23 mouse cellular contexts compared by ENCODE assay signal in the genomic region with DNA sequence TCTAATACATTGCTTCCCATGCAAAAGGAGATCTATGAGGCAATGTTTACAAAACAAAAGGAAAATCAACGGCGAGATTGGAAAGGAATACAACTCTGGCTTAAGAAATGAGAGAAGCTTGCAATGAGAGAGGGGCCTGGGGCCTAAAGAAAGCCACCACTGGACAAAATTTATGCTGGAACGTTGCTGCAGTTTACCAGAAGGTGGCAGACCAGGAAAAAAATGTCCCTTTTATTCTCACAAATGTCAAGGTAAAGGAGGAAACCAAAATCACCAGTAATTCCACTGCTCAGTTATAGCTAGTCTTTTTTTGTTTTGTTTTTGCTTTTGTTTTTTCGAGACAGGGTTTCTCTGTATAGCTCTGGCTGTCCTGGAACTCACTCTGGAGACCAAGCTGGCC. TPM values are rescaled to one million over a fixed set of nuclear protein-coding genes. Genes with fewer than 3 reads are reported as not detected.
DNase-seq lines count a peak whose midpoint lies in the region; ATAC-seq and TF ChIP-seq lines count a peak whose summit lies in the region.
"Had no signal": no experiment of that assay in that cellular context is flagged by ENCODE, and none has a peak within 500 bp of the region (broad histone marks: within the 10 kb centered on the region; RNA-seq: fewer than 3 reads in every experiment).

No protein-coding gene starts in this region.

- peak; percentile 19; the same call in 1 of the 2 replicates for TF ChIP-seq CTCF in heart, postnatal 0 days (IDR thresholded peaks at IDR 0.05; ENCODE audit: low read depth)
- peak; percentile 15; the same call in 1 of the 2 replicates for TF ChIP-seq CTCF in lung, embryonic 14.5 days (IDR thresholded peaks at IDR 0.05; ENCODE audit: low read depth)
- no peak; the same call in 1 of the 2 replicates for TF ChIP-seq CTCF in lung, postnatal 0 days (IDR thresholded peaks at IDR 0.05)
- TF ChIP-seq CTCF in MEL (IDR thresholded peaks at IDR 0.05 in 2 of 3, conservative IDR thresholded peaks at IDR 0.05 in 1 of 3; ENCODE audit: control insufficient read depth in 1 of 3, insufficient read depth in 1 of 3, low read depth in 2 of 3, low read length in 3 of 3, poor library complexity in 1 of 3, severe bottlenecking in 1 of 3), result peak in 1 of 3 experiments; percentile 23; a peak in 2 of 6 replicates
- no peak for TF ChIP-seq CTCF in intestine, postnatal 0 days (IDR thresholded peaks at IDR 0.05; ENCODE audit: low read depth)
- TF ChIP-seq CTCF in thymus, adult 2 months (IDR thresholded peaks at IDR 0.05; ENCODE audit: borderline replicate concordance, control insufficient read depth, extremely low read depth, insufficient read depth, low read length, poor library complexity), result no peak

- H3K27me3 ChIP-seq in heart, postnatal 0 days (ENCODE audit: control insufficient read depth, insufficient read depth, low read length), result no peaks in the 10 kb centered on the region
- no peaks in the 10 kb centered on the region for H3K27me3 ChIP-seq in lung, embryonic 14.5 days (ENCODE audit: insufficient read depth, low read length)
- H3K27me3 ChIP-seq in lung, postnatal 0 days (replicated peaks; ENCODE audit: insufficient read depth, low read length), result no peaks in the 10 kb centered on the region
- no peaks in the 10 kb centered on the region for H3K27me3 ChIP-seq in MEL (ENCODE audit: control insufficient read depth in 1 of 2, insufficient read depth in 2 of 2, low read length in 2 of 2)
- H3K27me3 ChIP-seq in splenic B cell, adult 2 months (ENCODE audit: control insufficient read depth, insufficient read depth, low read length, poor library complexity, severe bottlenecking), result no peaks in the 10 kb centered on the region
- H3K27me3 ChIP-seq in intestine, postnatal 0 days (replicated peaks; ENCODE audit: control insufficient read depth, insufficient read depth, low read length), result no peaks in the 10 kb centered on the region
- H3K27me3 ChIP-seq in thymus, adult 2 months (ENCODE audit: control insufficient read depth, insufficient read depth, low read length), result no peaks in the 10 kb centered on the region
- H3K27me3 ChIP-seq: embryonic facial prominence, embryonic 12.5 days; limb, embryonic 12.5 days; liver, embryonic 12.5 days; midbrain, embryonic 12.5 days; neural tube, embryonic 12.5 days had no signal

- no peak for ATAC-seq in heart, postnatal 0 days (ENCODE audit: insufficient read depth, low read depth)
- ATAC-seq in lung, embryonic 14.5 days (ENCODE audit: insufficient read depth), result no peak
- ATAC-seq in lung, postnatal 0 days, result no peak
- ATAC-seq in intestine, postnatal 0 days, result no peak
- ATAC-seq: liver, embryonic 12.5 days had no signal

- peak; percentile 2; the same call in 1 of the 2 replicates for TF ChIP-seq RAD21 in MEL (IDR thresholded peaks at IDR 0.05; ENCODE audit: low read depth, low read length)

- no peak overlapping the region for H3K4me2 ChIP-seq in heart, postnatal 0 days (ENCODE audit: low read depth, low read length)
- no peak overlapping the region for H3K4me2 ChIP-seq in lung, embryonic 14.5 days
- no peak overlapping the region for H3K4me2 ChIP-seq in lung, postnatal 0 days (replicated peaks; ENCODE audit: low read depth, low read length)
- no peak overlapping the region for H3K4me2 ChIP-seq in intestine, postnatal 0 days (replicated peaks; ENCODE audit: low read depth)
- H3K4me2 ChIP-seq: embryonic facial prominence, embryonic 12.5 days; limb, embryonic 12.5 days; liver, embryonic 12.5 days; midbrain, embryonic 12.5 days; neural tube, embryonic 12.5 days had no signal

- peaks cover 9% of the 10 kb centered on the region; the same call in 1 of the 2 replicates for H3K4me1 ChIP-seq in heart, postnatal 0 days (ENCODE audit: control insufficient read depth, insufficient read depth)
- H3K4me1 ChIP-seq in lung, embryonic 14.5 days (ENCODE audit: insufficient read depth), result no peaks in the 10 kb centered on the region
- H3K4me1 ChIP-seq in lung, postnatal 0 days (ENCODE audit: insufficient read depth, low read depth, low read length), result no peaks in the 10 kb centered on the region
- H3K4me1 ChIP-seq in MEL (ENCODE audit: control insufficient read depth in 1 of 2, insufficient read depth in 2 of 2, low read length in 2 of 2), result no peaks in the 10 kb centered on the region
- no peaks in the 10 kb centered on the region for H3K4me1 ChIP-seq in intestine, postnatal 0 days (replicated peaks; ENCODE audit: control insufficient read depth, insufficient read depth, low read length)
- H3K4me1 ChIP-seq in thymus, adult 2 months (replicated peaks; ENCODE audit: control insufficient read depth, insufficient read depth, low read length), result no peaks in the 10 kb centered on the region
- H3K4me1 ChIP-seq: embryonic facial prominence, embryonic 12.5 days; limb, embryonic 12.5 days; midbrain, embryonic 12.5 days; neural tube, embryonic 12.5 days had no signal

- no peak for DNase-seq in heart, postnatal 0 days (ENCODE audit: low spot score)
- DNase-seq in heart, postnatal 36 days, result no peak
- DNase-seq in lung, embryonic 14.5 days, result peak; percentile 31
- no peak for DNase-seq in lung, postnatal 0 days (ENCODE audit: low spot score)
- DNase-seq in MEL (ENCODE audit: low read depth, low spot score), result no peak
- peak; percentile 43 for DNase-seq in splenic B cell, adult 2 months (ENCODE audit: low read depth, low spot score)
- DNase-seq in thymus, adult 2 months, result no peak
- DNase-seq: B cell, adult 2 months; cerebellum, adult 11 months; cerebellum, postnatal 10 days; kidney, adult 18-20 months; lung, adult 2 months; lung, postnatal 36 days; right cerebral cortex, postnatal 14 days; spleen, adult 18-20 months; thymus, postnatal 25 days had no signal

- 68% methylated on average over 4 of the region's 4 CpGs for WGBS in heart, postnatal 0 days
- WGBS in lung, embryonic 14.5 days, result 69% methylated on average over 4 of the region's 4 CpGs
- WGBS in lung, postnatal 0 days, result 66% methylated on average over 4 of the region's 4 CpGs
- WGBS in intestine, postnatal 0 days, result 73% methylated on average over 4 of the region's 4 CpGs
- WGBS in thymus, adult 2 months, result 69% methylated on average over 4 of the region's 4 CpGs

- no peak overlapping the region for H3K4me3 ChIP-seq in heart, postnatal 0 days (ENCODE audit: low read depth, low read length)
- H3K4me3 ChIP-seq in lung, embryonic 14.5 days (ENCODE audit: low read depth, low read length), result no peak overlapping the region
- H3K4me3 ChIP-seq in lung, postnatal 0 days (ENCODE audit: low read depth, low read length), result no peak overlapping the region
- H3K4me3 ChIP-seq in MEL (ENCODE audit: control insufficient read depth in 1 of 2, insufficient read depth in 1 of 2, low read depth in 2 of 2, low read length in 2 of 2), result no peak overlapping the region
- no peak overlapping the region for H3K4me3 ChIP-seq in intestine, postnatal 0 days (ENCODE audit: low read depth, low read length)
- H3K4me3 ChIP-seq in thymus, adult 2 months (ENCODE audit: control insufficient read depth, insufficient read depth, low read length), result no peak overlapping the region
- H3K4me3 ChIP-seq: embryonic facial prominence, embryonic 12.5 days; heart, embryonic 10.5 days; limb, embryonic 12.5 days; liver, embryonic 12.5 days; midbrain, embryonic 12.5 days; neural tube, embryonic 12.5 days had no signal

- intact Hi-C loops in heart, postnatal 36 days (cut with DNase I), result loop anchor here (5.0 kb wide), 1 partner anchor 78 kb away; no protein-coding TSS in a partner anchor

- peaks cover 28% of the 10 kb centered on the region for H3K36me3 ChIP-seq in heart, postnatal 0 days (replicated peaks; ENCODE audit: control insufficient read depth, insufficient read depth, low read length)
- H3K36me3 ChIP-seq in lung, embryonic 14.5 days (ENCODE audit: insufficient read depth), result peaks cover 32% of the 10 kb centered on the region
- peaks cover 18% of the 10 kb centered on the region for H3K36me3 ChIP-seq in lung, postnatal 0 days (ENCODE audit: insufficient read depth, low read length)
- no peaks in the 10 kb centered on the region; a peak in 1 of 4 replicates for H3K36me3 ChIP-seq in MEL (ENCODE audit: control insufficient read depth in 1 of 2, insufficient read depth in 2 of 2, low read length in 2 of 2)
- peaks cover 6% of the 10 kb centered on the region for H3K36me3 ChIP-seq in splenic B cell, adult 2 months (ENCODE audit: control insufficient read depth, insufficient read depth, low read length, poor library complexity, severe bottlenecking)
- peaks cover 21% of the 10 kb centered on the region for H3K36me3 ChIP-seq in intestine, postnatal 0 days (ENCODE audit: control insufficient read depth, insufficient read depth)
- H3K36me3 ChIP-seq in thymus, adult 2 months (ENCODE audit: control insufficient read depth, insufficient read depth, low read length), result peaks cover 14% of the 10 kb centered on the region

- TF ChIP-seq POLR2A in MEL (IDR thresholded peaks at IDR 0.05; ENCODE audit: control insufficient read depth in 1 of 2, insufficient read depth in 1 of 2, low read depth in 1 of 2, low read length in 2 of 2, poor library complexity in 1 of 2), result no peak
- no peak for TF ChIP-seq POLR2A in thymus, adult 2 months (IDR thresholded peaks at IDR 0.05; ENCODE audit: control insufficient read depth, extremely low read depth, insufficient read depth, low read length, poor library complexity)

- no peaks in the 10 kb centered on the region for H3K9me3 ChIP-seq in heart, postnatal 0 days (replicated peaks; ENCODE audit: control insufficient read depth, low read length)
- no peaks in the 10 kb centered on the region for H3K9me3 ChIP-seq in lung, embryonic 14.5 days (ENCODE audit: low read depth, low read length)
- no peaks in the 10 kb centered on the region for H3K9me3 ChIP-seq in lung, postnatal 0 days (ENCODE audit: low read length)
- no peaks in the 10 kb centered on the region for H3K9me3 ChIP-seq in MEL (replicated peaks; ENCODE audit: insufficient read depth, low read length)
- no peaks in the 10 kb centered on the region for H3K9me3 ChIP-seq in intestine, postnatal 0 days (ENCODE audit: control insufficient read depth)
- H3K9me3 ChIP-seq: embryonic facial prominence, embryonic 12.5 days; heart, embryonic 10.5 days; limb, embryonic 12.5 days; liver, embryonic 12.5 days; midbrain, embryonic 12.5 days; neural tube, embryonic 12.5 days had no signal

- no peak for TF ChIP-seq EP300 in heart, postnatal 0 days (IDR thresholded peaks at IDR 0.05; ENCODE audit: low read depth)
- TF ChIP-seq EP300 in lung, postnatal 0 days (IDR thresholded peaks at IDR 0.05), result no peak
- TF ChIP-seq EP300 in MEL (IDR thresholded peaks at IDR 0.05; ENCODE audit: low read depth in 1 of 2, low read length in 2 of 2), result no peak

- no peak overlapping the region for H3K9ac ChIP-seq in heart, postnatal 0 days (replicated peaks; ENCODE audit: low read depth, low read length)
- H3K9ac ChIP-seq in lung, embryonic 14.5 days, result no peak overlapping the region
- H3K9ac ChIP-seq in lung, postnatal 0 days (replicated peaks; ENCODE audit: low read depth), result no peak overlapping the region
- H3K9ac ChIP-seq in MEL (ENCODE audit: control insufficient read depth, low read depth, low read length, poor library complexity, severe bottlenecking), result no peak overlapping the region
- H3K9ac ChIP-seq in intestine, postnatal 0 days (ENCODE audit: low read depth, low read length), result no peak overlapping the region
- H3K9ac ChIP-seq: embryonic facial prominence, embryonic 12.5 days; limb, embryonic 12.5 days; liver, embryonic 12.5 days; midbrain, embryonic 12.5 days; neural tube, embryonic 12.5 days had no signal

- H3K79me2 ChIP-seq in MEL (ENCODE audit: control insufficient read depth, insufficient read depth, low read length, poor library complexity), result no peaks in the 10 kb centered on the region

- H3K27ac ChIP-seq in heart, postnatal 0 days (ENCODE audit: low read depth), result no peak overlapping the region
- H3K27ac ChIP-seq in lung, embryonic 14.5 days (ENCODE audit: low read depth), result no peak overlapping the region
- H3K27ac ChIP-seq in lung, postnatal 0 days (ENCODE audit: low read length), result no peak overlapping the region
- no peak overlapping the region for H3K27ac ChIP-seq in MEL (ENCODE audit: control insufficient read depth, low read depth, low read length)
- H3K27ac ChIP-seq in intestine, postnatal 0 days (ENCODE audit: low read depth, low read length), result no peak overlapping the region
- H3K27ac ChIP-seq in thymus, adult 2 months (ENCODE audit: control insufficient read depth, insufficient read depth, low read length), result no peak overlapping the region
- H3K27ac ChIP-seq: embryonic facial prominence, embryonic 12.5 days; heart, embryonic 10.5 days; limb, embryonic 12.5 days; liver, embryonic 12.5 days; midbrain, embryonic 12.5 days; neural tube, embryonic 12.5 days had no signal

RNA-seq across cellular contexts. Expression of a gene that starts 17.0 kb away (rescaled TPM):
- 19.8 and 43.1 TPM in 2 replicates for total RNA-seq in heart, postnatal 0 days (2014; rRNA removed; ENCODE audit: low replicate concordance)
- polyA plus RNA-seq in heart, postnatal 0 days (2015; fragmentation: Nextera tagmentation; extraction: Ambion mirVana), result 18.8 and 23.0 TPM in 2 replicates
- total RNA-seq in heart, postnatal 36 days (2021), result 10 to 100 TPM; 19.5 to 19.7 TPM
- 22.5 and 23.3 TPM in 2 replicates for polyA plus RNA-seq in lung, embryonic 14.5 days (2014; fragmentation: Nextera tagmentation; extraction: Ambion mirVana)
- polyA plus RNA-seq in lung, postnatal 0 days (2015; fragmentation: Nextera tagmentation; extraction: Ambion mirVana), result 25.4 and 30.3 TPM in 2 replicates
- total RNA-seq in MEL (2012; rRNA removed), result 11.6 and 12.9 TPM in 2 replicates
- polyA plus RNA-seq in MEL (2012; ENCODE audit: insufficient read depth in 1 of 2, insufficient read length in 2 of 2, low read depth in 1 of 2, low replicate concordance in 2 of 2, missing spikeins in 1 of 2), result 10 to 100 TPM in 1 of 2 experiments, not detected in 1; 23.5 TPM
- polyA plus RNA-seq in intestine, postnatal 0 days (2015; fragmentation: Nextera tagmentation; extraction: Ambion mirVana), result 22.4 and 25.3 TPM in 2 replicates
- polyA plus RNA-seq in thymus, adult 2 months (2012; rRNA removed), result 93.3 and 103 TPM in 2 replicates

RNA-seq across cellular contexts. Expression of a gene that starts 17.3 kb away (rescaled TPM):
- 81.0 and 94.7 TPM in 2 replicates for total RNA-seq in heart, postnatal 0 days (2014; rRNA removed; ENCODE audit: low replicate concordance)
- polyA plus RNA-seq in heart, postnatal 0 days (2015; fragmentation: Nextera tagmentation; extraction: Ambion mirVana), result 77.3 and 81.2 TPM in 2 replicates
- total RNA-seq in heart, postnatal 36 days (2021), result 10 to 100 TPM; 72.7 to 76.0 TPM
- polyA plus RNA-seq in lung, embryonic 14.5 days (2014; fragmentation: Nextera tagmentation; extraction: Ambion mirVana), result 113 and 117 TPM in 2 replicates
- 65.0 and 70.4 TPM in 2 replicates for polyA plus RNA-seq in lung, postnatal 0 days (2015; fragmentation: Nextera tagmentation; extraction: Ambion mirVana)
- 33.7 and 34.9 TPM in 2 replicates for total RNA-seq in MEL (2012; rRNA removed)
- 10 to 100 TPM in 1 of 2 experiments, not detected in 1; 44.9 TPM for polyA plus RNA-seq in MEL (2012; ENCODE audit: insufficient read depth in 1 of 2, insufficient read length in 2 of 2, low read depth in 1 of 2, low replicate concordance in 2 of 2, missing spikeins in 1 of 2)
- 56.6 and 59.0 TPM in 2 replicates for polyA plus RNA-seq in intestine, postnatal 0 days (2015; fragmentation: Nextera tagmentation; extraction: Ambion mirVana)
- polyA plus RNA-seq in thymus, adult 2 months (2012; rRNA removed), result 41.0 and 44.7 TPM in 2 replicates

Comparison
In these comparisons a context has a peak if more than half of its experiments do, and no peak if none do; other contexts are left out.
1. DNase-seq: peak in lung, embryonic 14.5 days (single experiment) and splenic B cell, adult 2 months (single experiment); none in heart, postnatal 0 days (single experiment), heart, postnatal 36 days (0 of 2), lung, postnatal 0 days (single experiment), MEL (single experiment) and thymus, adult 2 months (single experiment).
2. CTCF ChIP-seq: peak in heart, postnatal 0 days (single experiment) and lung, embryonic 14.5 days (single experiment); none in lung, postnatal 0 days (single experiment), intestine, postnatal 0 days (single experiment) and thymus, adult 2 months (single experiment).